Comparison of ENCODE assay signal across 27 mouse cellular contexts in genomic region chr11:114972726-114973125, GRCm38 (mm10). TPM values are rescaled to one million over a fixed set of nuclear protein-coding genes. Genes with fewer than 3 reads are reported as not detected.
DNase-seq lines count a peak whose midpoint lies in the region; TF ChIP-seq lines count a peak whose summit lies in the region.
"Had no signal": no experiment of that assay in that cellular context is flagged by ENCODE, and none has a peak within 500 bp of the region (broad histone marks: within the 10 kb centered on the region; RNA-seq: fewer than 3 reads in every experiment).

No protein-coding gene starts in this region.

- TF ChIP-seq POLR2A in brain, embryonic 14.5 days (IDR thresholded peaks at IDR 0.05; ENCODE audit: borderline replicate concordance, extremely low read depth, insufficient read depth, insufficient read length, poor library complexity, severe bottlenecking): no peak

- DNase-seq in cerebellum, postnatal 14 days: peak; percentile 55 to 70
- DNase-seq in cerebellum, adult 9-10 months: no peak
- peak; percentile 20 for DNase-seq in left cerebral cortex, postnatal 4 days
- no peak for DNase-seq in left cerebral cortex, adult 18-20 months (ENCODE audit: low spot score in 2 of 2)
- peak; percentile 41 for DNase-seq in NIH3T3 (ENCODE audit: low read depth)
- peak; percentile 1 for DNase-seq in brain, embryonic 14.5 days (ENCODE audit: low read depth)
- no peak for DNase-seq in spleen, postnatal 4 days (ENCODE audit: low spot score in 2 of 2)
- DNase-seq: adrenal gland, adult 2 months; adrenal gland, postnatal 25 days; embryo, embryonic 11 days; gastrocnemius, postnatal 10 days; heart, adult 2 months had no signal

- intact Hi-C loops in left cerebral cortex, postnatal 4 days (cut with DNase I): no loop called here

- no peak for TF ChIP-seq CTCF in brain, embryonic 14.5 days (IDR thresholded peaks at IDR 0.05; ENCODE audit: borderline replicate concordance, extremely low read depth, insufficient read depth, insufficient read length)

RNA-seq across cellular contexts. Expression of gene Cd300c, which starts 3.8 kb away (rescaled TPM):
- total RNA-seq in left cerebral cortex, postnatal 4 days (2021): not detected
- total RNA-seq in left cerebral cortex, adult 18-20 months (2021): not detected
- polyA plus RNA-seq in brain, embryonic 14.5 days (2012; rRNA removed): 0.15 TPM in 1 of 2 replicates, not detected in the other
- total RNA-seq: adrenal gland, adult 2 months; adrenal gland, postnatal 25 days; CH12.LX; common myeloid progenitor, adult 5-6 weeks; gastrocnemius, postnatal 10 days; gastrocnemius, postnatal 4 days; heart, adult 2 months; heart, postnatal 25 days had no signal
- polyA plus RNA-seq: adrenal gland, adult 2 months; embryonic facial prominence, embryonic 11.5 days; embryonic facial prominence, embryonic 15.5 days; erythroblast, embryonic 14.5 days; forebrain, embryonic 10.5 days; forebrain, embryonic 14.5 days; heart, adult 2 months; heart, embryonic 12.5 days; heart, embryonic 16.5 days; hindbrain, embryonic 10.5 days; hindbrain, embryonic 15.5 days; inflammation-experienced regulatory T-cells, adult 6 months; intestine, postnatal 0 days had no signal

RNA-seq across cellular contexts. Expression of gene Cd300ld, which starts 17.0 kb away (rescaled TPM):
- under 1 TPM; 0.12 to 0.14 TPM for total RNA-seq in left cerebral cortex, postnatal 4 days (2021)
- under 1 TPM in 1 of 2 experiments, not detected in 1; 0.12 TPM for total RNA-seq in left cerebral cortex, adult 18-20 months (2021)
- 0.06 and 0.11 TPM in 2 replicates for polyA plus RNA-seq in brain, embryonic 14.5 days (2012; rRNA removed)
- polyA plus RNA-seq: erythroblast, embryonic 14.5 days; forebrain, embryonic 14.5 days; heart, embryonic 12.5 days; hindbrain, embryonic 15.5 days had no signal

RNA-seq across cellular contexts. Expression of gene Cd300c2, which starts 29.0 kb away (rescaled TPM):
- total RNA-seq in left cerebral cortex, postnatal 4 days (2021): 1 to 10 TPM in 1 of 2 experiments, under 1 TPM in 1; 0.70 to 1.3 TPM
- 1 to 10 TPM; 3.3 to 3.7 TPM for total RNA-seq in left cerebral cortex, adult 18-20 months (2021)
- 1.0 and 1.5 TPM in 2 replicates for polyA plus RNA-seq in brain, embryonic 14.5 days (2012; rRNA removed)
- total RNA-seq: CH12.LX had no signal
- polyA plus RNA-seq: erythroblast, embryonic 14.5 days had no signal

RNA-seq across cellular contexts. Expression of gene Cd300lb, which starts 38.5 kb away (rescaled TPM):
- not detected for total RNA-seq in left cerebral cortex, postnatal 4 days (2021)
- not detected for total RNA-seq in left cerebral cortex, adult 18-20 months (2021)
- polyA plus RNA-seq in brain, embryonic 14.5 days (2012; rRNA removed): 0.04 and 0.07 TPM in 2 replicates
- total RNA-seq: CH12.LX had no signal
- polyA plus RNA-seq: embryonic facial prominence, embryonic 11.5 days; erythroblast, embryonic 14.5 days; forebrain, embryonic 10.5 days; forebrain, embryonic 14.5 days; inflammation-experienced regulatory T-cells, adult 6 months had no signal

RNA-seq across cellular contexts. Expression of gene Cd300ld2, which starts 43.3 kb away (rescaled TPM):
- total RNA-seq in left cerebral cortex, postnatal 4 days (2021): not detected
- not detected for total RNA-seq in left cerebral cortex, adult 18-20 months (2021)
- polyA plus RNA-seq in brain, embryonic 14.5 days (2012; rRNA removed): not detected in 2 replicates
- total RNA-seq: adrenal gland, adult 2 months; adrenal gland, postnatal 25 days; CH12.LX; common myeloid progenitor, adult 5-6 weeks; gastrocnemius, postnatal 4 days; heart, adult 2 months; heart, postnatal 25 days had no signal
- polyA plus RNA-seq: adrenal gland, adult 2 months; embryonic facial prominence, embryonic 11.5 days; embryonic facial prominence, embryonic 15.5 days; erythroblast, embryonic 14.5 days; forebrain, embryonic 10.5 days; forebrain, embryonic 14.5 days; heart, embryonic 12.5 days; heart, embryonic 16.5 days; hindbrain, embryonic 10.5 days; hindbrain, embryonic 15.5 days; inflammation-experienced regulatory T-cells, adult 6 months; intestine, postnatal 0 days had no signal

Comparison
In these comparisons a context has a peak if more than half of its experiments do, and no peak if none do; other contexts are left out.
1. DNase-seq: peak in cerebellum, postnatal 14 days (2 of 2), left cerebral cortex, postnatal 4 days (single experiment), NIH3T3 (single experiment) and brain, embryonic 14.5 days (single experiment); none in cerebellum, adult 9-10 months (single experiment), left cerebral cortex, adult 18-20 months (0 of 2) and spleen, postnatal 4 days (0 of 2).